Mouse (Mus musculus): ENCODE data around the gene Hyal2. TPM values are rescaled to one million over a fixed set of nuclear protein-coding genes. Genes with fewer than 3 reads are reported as not detected.

The Hyal2 gene
- total RNA-seq (2021), result 10 to 100 TPM; 11.1 to 12.7 TPM

DNA sequence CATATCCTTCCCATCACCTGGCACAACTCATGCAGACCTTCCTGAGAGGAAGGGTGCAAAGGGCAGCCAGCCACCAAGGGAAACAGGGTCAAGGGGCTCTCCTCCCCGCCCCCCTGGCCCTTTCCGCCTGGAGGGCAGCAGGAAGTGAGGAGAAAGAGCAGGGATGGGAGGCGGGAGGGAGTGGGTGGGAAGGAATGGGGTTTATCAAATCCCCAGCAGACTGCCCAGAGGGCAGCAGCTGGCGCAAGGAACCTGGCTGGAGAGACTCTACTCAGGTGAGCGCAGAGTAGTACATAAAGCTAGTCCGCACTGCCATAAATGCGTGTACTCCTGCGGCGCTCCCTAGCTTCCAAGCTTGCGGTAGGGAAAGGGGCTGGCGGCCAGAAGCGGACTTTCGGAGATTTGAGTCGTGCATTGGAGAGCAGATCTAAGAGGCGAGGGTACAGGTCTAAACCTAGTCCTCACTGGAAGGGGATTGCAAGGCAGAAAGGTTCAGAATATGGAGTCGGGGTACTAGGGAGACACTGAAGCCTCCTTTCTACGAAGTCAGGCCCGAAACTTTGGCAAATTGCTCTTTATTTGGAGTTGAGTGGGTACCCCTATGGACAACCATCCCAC is at the start of gene Hyal2:
Hyal2 (plus strand) TSS at position 244 of the 618 bp plus-strand sequence.
- intact Hi-C loops (cut with DNase I), result no loop called here
- DNase-seq (ENCODE audit: low spot score in 2 of 2), result no peak

DNA sequence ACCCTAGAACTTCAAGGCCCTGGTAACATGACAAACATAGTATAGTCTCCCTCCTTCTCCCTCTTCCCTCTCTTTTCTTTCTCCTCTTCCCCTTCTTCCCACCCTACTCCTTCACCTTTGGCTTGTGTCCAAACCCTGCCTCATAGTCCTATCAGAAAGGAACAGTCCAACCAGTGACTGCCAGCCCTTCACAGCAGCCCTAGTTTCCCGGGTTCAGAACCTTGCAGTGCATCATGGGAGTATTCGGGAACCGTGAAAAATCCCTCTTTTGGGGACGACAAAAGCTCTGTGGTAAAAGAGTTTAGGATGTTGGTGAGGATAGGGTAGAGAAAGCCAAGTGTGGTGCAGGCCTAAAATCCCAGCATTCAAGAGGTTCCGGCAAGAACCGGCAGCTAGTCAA is 47.4 kb upstream of the Hyal2 start:
- intact Hi-C loops (cut with DNase I), result no loop called here
- DNase-seq (ENCODE audit: low spot score in 2 of 2), result no peak

DNA sequence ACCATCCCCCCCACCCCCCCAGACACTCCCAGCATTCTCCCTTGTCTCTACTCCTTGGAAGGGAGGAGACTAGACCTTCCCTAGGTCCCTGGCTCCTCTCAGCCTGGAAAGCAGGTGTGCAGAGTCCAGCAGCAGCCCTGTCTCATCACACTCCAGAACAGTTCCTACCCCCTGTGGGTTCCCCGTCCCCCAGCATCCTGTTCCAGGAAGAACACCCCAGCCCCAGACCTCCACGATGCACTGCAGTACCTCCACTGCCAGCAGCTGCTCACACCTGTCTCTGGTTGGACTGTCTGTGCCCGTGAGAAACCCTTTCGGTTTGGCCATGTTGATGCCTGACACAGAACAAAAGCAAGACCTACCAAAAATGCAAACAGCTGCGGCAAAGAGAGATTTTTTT is 46.6 kb upstream of the Hyal2 start:
- intact Hi-C loops (cut with DNase I), result no loop called here
- no peak for DNase-seq (ENCODE audit: low spot score in 2 of 2)

DNA sequence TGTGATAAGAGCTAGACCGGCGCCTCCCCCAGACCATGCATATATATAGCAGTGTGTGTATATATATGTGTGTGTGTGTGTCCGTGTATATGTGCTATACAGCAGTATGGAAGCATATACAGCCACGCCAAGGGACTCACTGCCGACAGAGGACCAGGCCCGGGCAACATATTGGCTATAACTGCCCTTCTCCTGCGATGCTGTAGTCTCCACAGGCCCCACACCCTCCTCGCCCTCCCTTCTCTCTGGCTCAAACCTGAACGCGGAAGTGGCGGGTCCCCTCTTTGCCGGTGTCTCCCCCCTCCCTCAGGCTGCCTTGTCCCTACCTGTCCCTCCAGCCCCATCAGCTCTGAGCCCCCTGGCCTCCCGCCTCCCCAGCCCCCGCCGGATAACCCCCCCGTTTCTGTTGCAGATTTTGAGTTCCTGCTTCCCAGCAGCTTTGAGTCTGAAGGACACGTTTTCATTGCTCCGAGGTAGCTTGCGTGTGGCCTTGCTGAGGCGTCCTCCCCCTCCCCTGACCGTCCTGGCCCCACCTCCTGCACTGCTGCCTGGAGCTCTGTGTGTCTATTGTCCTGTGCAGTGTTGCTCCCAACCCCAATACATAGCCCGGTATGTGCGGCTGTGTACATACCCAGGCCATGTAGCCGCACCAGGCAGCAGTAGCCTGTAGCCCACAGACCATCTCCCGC is 45.9 kb upstream of the Hyal2 start:
- no peak for DNase-seq (ENCODE audit: low spot score in 2 of 2)
- intact Hi-C loops (cut with DNase I), result no loop called here

DNA sequence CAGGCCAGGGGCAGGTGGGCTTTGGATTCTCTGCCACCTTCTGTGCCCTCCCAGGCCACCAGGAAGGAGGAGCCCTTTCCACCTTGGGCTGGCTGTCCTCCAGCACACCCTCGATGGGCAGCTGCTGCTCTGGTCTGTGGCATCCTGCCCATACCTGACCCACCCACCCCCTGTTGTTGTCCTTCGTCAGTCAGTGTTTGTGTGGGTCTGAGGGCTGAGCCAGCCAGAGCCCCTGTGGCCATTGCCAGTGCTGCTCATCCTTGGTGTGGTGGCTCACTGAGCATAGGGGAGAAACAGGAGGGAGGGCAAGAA is 45.4 kb upstream of the Hyal2 start:
- intact Hi-C loops (cut with DNase I), result no loop called here
- DNase-seq (ENCODE audit: low spot score in 2 of 2), result no peak

DNA sequence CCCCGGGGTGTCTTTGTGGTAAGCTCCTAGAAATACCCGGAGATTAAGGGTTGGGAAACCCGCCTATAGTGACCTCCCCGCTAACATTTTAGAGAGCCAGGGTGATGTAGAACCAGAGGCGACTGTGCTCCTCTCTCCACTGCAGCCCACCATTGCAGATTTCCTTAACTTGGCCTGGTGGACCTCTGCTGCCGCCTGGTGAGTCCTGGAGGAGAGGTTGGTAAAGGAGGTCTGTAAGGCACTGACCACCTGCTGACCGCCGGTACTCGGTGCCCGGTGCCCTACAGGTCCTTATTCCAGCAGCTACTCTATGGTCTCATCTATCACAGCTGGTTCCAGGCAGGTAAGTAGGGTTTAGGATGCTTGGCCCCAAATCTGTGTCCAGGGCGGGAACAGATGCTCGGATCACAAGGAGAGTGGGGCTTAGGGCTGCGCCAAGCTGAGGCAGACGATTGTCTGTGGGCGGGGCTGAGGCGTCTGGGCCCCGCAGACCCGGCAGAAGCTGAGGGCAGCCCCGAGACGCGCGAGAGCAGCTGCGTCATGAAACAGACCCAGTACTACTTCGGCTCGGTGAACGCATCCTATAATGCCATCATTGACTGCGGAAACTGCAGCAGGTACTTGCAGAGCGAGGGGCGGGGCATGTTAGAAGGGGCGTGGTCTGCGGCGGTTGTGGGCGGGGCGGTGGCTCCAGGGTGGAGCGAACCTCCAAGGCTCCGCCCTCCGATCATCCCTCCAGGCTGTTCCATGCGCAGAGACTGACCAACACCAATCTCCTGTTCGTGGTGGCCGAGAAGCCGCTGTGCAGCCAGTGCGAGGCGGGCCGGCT is 41.3 kb upstream of the Hyal2 start:
- intact Hi-C loops (cut with DNase I), result no loop called here
- DNase-seq (ENCODE audit: low spot score in 2 of 2), result peak; percentile 69 to 70

DNA sequence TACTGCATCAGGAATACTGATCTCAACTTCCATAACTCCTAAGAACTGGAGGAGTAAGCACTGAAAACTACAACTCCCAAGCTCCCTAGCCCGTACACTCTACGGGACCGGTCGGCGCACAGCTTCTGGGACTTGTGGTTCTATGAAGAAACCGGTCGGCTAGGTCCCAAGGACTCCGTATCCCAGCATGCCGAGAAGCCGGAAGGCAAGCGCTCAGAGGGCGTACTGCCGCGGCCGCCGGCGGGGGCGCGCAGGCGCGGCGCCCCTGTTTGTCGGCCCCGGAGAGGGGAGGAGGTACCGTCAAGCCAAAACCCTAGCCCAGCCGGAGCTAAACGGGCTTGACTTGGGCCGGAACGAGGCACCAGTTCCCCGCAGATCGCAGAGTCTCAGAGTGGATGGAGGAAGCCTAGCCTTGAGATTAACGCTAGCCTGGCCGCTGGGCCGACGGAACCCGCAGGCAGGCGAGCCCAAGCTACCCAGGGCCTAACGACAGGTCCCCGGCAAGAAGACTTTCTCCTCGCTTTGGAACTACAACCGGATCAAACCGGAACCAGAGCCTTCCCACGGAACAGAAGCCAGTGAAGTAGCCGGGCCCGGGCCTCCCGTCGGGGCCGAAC is 33.8 kb upstream of the Hyal2 start, which contains the start of gene Tmem115:
Tmem115 (plus strand) TSS at position 155 of the 617 bp plus-strand sequence.
- peak; percentile 93 to 94 for DNase-seq (ENCODE audit: low spot score in 2 of 2)
- intact Hi-C loops (cut with DNase I), result no loop called here

DNA sequence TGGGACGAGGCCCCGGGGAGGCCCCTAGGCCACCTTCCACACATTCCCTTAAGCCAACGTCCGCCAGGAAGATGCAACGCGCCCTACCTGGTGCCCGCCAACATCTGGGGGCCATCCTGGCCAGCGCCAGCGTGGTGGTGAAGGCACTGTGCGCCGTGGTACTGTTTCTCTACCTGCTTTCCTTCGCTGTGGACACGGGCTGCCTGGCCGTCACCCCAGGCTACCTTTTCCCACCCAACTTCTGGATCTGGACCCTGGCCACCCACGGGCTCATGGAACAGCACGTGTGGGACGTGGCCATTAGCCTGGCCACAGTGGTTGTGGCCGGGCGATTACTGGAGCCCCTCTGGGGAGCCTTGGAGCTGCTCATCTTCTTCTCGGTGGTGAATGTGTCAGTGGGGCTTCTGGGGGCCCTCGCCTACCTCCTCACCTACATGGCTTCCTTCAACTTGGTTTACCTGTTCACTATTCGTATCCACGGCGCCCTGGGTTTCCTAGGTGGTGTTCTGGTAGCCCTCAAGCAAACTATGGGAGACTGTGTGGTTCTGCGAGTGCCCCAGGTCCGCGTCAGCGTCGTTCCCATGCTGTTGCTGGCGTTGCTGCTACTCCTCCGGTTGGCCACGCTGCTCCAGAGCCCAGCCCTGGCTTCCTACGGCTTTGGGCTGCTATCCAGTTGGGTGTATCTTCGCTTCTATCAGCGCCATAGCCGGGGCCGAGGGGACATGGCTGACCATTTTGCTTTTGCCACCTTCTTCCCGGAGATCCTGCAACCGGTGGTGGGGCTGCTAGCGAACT is 33.1 kb upstream of the Hyal2 start:
- intact Hi-C loops (cut with DNase I), result no loop called here
- no peak for DNase-seq (ENCODE audit: low spot score in 2 of 2)

DNA sequence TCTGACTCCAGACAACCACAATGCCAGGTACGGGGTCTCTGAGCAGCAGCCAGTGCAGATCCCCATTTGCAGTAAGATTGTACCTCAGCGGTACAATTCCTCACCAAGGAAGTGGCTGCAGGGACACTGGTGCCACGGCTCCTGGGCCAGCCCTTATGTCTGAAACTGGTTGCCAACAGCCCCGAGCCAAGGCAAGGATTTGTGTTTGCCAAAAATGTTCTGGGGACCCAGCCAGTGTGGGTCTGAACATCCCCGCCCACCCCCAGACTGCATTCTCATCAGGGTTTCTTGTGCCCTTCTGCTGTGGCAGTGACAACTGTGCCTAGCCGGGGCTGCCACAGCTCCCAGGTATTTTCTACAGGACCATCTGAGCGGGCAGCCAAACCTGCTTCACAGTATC is 29.5 kb upstream of the Hyal2 start:
- intact Hi-C loops (cut with DNase I), result no loop called here
- no peak for DNase-seq (ENCODE audit: low spot score in 2 of 2)

DNA sequence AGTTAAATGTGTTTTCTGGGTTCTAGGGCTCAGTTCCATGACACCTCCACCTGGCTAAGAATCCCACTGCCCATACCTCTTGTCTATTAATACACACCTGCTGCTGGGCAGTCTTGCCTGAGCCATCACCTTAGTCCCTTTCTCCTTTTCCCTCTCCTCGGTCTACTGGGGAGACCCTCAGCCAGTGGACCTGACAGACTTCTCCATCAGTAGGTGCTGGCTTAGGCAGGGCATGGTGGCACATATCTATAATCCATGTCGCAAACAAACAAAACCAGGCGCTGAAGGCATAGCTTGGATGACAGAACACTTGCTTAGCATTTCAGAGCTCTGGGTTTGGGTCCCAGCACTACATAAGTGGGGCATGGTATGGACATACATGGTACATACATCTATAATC is 29.0 kb upstream of the Hyal2 start:
- intact Hi-C loops (cut with DNase I), result no loop called here
- no peak for DNase-seq (ENCODE audit: low spot score in 2 of 2)

DNA sequence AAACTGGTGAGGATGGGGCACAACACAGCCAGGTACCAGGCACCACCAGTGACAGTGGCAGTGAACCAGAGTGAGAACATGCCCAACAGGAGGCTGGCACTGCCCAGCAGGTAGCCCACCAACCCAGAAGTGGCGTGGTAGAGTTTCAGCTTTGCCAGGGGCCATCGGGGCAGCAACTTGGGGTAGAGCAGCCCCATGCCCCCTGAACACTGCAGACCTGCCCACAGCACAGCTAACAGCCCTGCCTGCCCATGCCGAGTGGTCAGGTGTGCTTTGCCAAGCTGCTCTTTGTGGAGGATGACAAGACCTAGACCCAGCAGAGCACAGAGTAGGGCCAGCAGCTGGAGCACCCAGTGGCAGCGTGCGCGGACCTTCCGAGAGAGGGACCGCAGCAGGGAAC is 27.8 kb upstream of the Hyal2 start:
- intact Hi-C loops (cut with DNase I), result no loop called here
- no peak for DNase-seq (ENCODE audit: low spot score in 2 of 2)

DNA sequence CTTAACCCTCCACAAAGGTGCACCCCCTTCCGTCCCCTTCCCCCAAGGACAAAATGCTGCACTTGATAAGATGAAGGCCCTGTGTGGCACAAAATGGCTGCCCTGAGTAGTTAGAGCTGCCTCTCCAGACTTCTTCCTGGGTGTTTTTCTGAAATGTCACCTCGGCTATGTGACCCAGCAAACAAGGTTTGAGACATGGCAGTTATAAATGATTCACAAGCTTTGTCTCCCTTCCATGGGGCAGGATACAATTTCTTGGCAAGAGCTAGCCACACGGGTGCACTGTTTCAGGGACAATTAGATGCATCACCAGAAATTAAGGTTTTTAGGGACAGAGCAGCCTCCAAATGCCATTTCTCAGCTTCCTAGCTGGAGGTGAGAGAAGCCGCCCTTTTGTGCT is 27.3 kb upstream of the Hyal2 start:
- intact Hi-C loops (cut with DNase I), result no loop called here
- no peak for DNase-seq (ENCODE audit: low spot score in 2 of 2)

DNA sequence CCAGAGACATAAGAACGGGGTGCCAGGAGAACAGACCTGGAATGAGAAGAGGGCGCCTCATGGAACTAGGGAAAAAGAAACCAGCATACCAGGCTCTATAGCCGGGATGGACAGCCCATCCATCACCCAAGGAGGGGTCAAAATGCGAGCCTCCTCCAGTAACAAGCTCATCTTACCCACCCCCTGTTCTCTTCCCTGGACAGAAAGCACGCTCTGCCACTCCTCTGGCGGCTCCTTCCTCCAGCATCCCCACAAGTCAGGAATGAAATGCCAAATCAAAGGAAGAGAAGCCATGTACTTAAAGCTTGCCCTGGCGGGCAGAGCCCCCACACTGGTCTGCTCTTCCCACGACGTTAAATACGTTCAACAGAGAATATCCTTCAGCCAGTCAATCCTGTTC is 26.7 kb upstream of the Hyal2 start:
- DNase-seq (ENCODE audit: low spot score in 2 of 2), result no peak
- intact Hi-C loops (cut with DNase I), result no loop called here

DNA sequence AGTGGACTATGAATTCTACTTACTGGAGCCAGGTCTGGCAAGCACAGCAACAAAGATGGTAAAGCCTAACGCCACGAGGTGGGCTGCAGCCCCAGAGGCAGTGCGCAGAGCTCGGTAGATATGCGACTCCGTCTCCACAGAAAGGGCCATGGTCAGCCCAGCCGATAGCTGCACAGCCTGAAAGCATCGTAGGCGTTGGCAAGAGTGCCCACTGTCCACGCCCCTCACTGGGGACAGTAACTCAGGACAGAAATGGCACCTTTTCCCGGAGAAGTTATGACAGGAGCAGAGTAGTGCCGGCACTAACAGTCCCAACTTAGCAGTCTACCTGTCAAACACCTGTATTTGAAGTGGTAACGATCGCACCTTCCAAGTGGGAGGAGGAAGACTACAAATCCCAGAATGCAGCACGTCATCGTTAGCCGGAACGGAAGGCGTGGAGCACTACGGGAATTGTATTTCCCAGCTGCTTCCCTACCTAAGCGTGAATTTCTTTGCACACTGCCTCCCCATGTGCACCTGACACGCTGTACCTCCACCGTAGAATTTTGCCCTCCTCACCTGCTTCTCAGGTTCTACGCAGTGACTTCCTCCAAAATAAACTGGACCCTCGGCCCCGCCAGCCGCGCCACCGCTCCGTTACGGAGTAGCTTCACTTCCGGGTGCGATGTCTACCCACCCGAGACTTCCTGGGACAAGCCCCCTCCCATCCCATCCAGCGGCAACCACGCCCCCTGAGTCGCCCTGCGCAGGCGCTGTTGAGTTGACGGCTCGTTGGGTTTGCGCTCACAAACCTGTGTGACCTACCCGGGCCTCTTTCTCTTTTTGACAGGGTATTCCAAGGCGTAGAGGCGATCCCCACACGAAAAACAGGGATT is 26.0 kb upstream of the Hyal2 start, which contains the start of the genes Cyb561d2 and Nprl2:
Cyb561d2 (minus strand) TSS at position 720 of the 878 bp plus-strand sequence.
Nprl2 (plus strand) TSS at position 753 of the 878 bp plus-strand sequence.
- peak; percentile 95 to 96 for DNase-seq (ENCODE audit: low spot score in 2 of 2)
- intact Hi-C loops (cut with DNase I), result no loop called here

DNA sequence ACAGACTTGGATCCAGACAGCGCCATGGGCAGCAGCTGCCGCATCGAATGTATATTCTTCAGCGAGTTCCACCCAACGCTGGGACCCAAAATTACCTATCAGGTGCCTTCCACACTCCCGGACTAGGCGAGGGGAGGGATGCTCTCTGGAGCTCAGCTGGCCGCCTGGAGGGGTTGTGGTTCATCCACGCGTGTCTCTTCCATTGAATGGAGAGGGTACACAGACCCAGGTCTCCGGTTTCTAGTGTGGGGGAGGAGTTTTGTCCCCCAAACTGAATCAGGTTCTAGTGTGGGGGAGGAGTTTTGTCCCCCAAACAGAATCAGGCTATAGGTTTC is 25.4 kb upstream of the Hyal2 start:
- DNase-seq (ENCODE audit: low spot score in 2 of 2), result no peak
- intact Hi-C loops (cut with DNase I), result no loop called here

DNA sequence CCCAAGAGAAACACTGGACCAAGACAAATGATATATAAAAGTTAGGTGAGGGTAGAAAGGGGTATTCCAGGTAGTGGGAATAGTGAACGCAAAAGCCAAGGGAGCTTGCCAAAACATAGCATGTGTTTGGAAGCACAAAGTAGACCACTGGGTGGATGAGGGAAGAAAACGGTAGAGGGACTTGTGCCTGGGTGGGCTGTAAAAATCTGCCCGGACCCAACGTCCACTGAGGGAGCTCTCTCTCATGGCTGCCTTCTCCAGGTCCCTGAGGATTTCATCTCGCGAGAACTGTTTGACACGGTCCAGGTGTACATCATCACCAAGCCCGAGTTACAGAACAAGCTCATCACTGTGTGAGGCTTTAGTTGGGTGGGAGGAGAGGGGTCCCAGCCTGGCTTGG is 25.0 kb upstream of the Hyal2 start:
- no peak for DNase-seq (ENCODE audit: low spot score in 2 of 2)
- intact Hi-C loops (cut with DNase I), result no loop called here

DNA sequence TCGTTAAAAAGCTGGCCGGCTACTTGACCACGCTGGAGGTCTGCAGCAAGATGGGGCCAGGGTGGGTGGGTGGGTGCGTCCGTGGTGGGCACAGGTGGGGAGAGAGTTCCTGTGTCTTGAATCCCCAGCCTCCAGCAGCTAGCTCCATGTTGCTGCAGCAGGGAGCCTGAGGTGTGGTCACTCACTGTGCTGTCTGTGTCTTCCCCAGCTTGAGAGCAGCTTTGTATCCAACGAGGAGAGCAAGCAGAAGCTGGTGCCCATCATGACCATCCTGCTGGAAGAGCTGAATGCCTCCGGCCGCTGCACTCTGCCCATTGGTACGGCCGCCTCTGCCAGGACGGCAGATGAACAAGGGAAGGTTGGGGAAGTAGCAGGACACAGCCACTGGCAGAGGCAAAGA is 24.4 kb upstream of the Hyal2 start:
- no peak for DNase-seq (ENCODE audit: low spot score in 2 of 2)
- intact Hi-C loops (cut with DNase I), result no loop called here

DNA sequence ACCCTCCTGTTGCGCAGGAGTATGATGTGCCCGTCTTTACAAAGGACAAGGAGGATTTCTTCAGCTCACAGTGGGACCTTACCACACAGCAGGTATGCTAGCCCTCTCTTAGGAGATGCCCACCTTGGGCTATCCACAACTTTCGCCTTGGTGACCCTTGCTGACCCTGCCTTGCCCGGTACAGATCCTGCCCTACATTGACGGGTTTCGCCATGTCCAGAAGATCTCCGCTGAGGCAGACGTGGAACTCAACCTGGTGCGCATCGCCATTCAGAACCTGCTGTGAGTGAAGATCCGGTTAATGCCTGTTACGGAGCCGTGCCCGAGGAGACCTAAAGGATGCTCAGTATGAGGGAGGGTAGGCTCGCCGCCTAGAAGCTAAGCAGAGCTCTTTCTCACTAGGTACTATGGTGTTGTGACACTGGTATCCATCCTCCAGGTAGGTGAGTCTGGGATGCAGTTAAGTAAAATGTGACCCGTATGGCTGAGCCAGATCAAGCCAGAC is 23.5 kb upstream of the Hyal2 start:
- intact Hi-C loops (cut with DNase I), result no loop called here
- DNase-seq (ENCODE audit: low spot score in 2 of 2), result no peak

DNA sequence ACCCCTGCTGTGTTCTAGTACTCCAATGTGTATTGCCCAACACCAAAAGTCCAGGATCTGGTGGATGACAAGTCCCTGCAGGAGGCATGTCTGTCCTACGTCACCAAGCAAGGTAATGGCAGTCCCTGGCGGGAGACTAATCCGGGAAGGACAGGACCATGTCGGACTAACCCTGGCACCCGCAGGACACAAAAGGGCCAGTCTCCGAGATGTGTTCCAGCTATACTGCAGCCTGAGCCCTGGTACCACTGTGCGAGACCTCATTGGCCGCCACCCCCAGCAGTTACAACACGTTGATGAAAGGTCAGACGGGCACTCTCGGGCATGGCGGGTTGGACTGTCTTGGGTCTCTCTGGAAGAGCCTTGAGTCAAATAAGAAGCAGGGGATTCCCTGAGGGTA is 23.0 kb upstream of the Hyal2 start:
- DNase-seq (ENCODE audit: low spot score in 2 of 2), result no peak
- intact Hi-C loops (cut with DNase I), result no loop called here
